Mouse (Mus musculus) midbrain, embryonic 12.5 days (tissue): ENCODE data around the gene Sgsm3. TPM values are rescaled to one million over a fixed set of nuclear protein-coding genes. Genes with fewer than 3 reads are reported as not detected.

Experiments
- ATAC-seq: fragments of 200-750 bp; cut with Nextera tagmentation; 2 replicates; pipeline ENCODE4 v1.8.0; 2017; ENCODE audit warnings: low read depth, moderate TSS enrichment, moderate library complexity; ENCODE audit not compliant: low FRiP score
- H3K27ac ChIP-seq: fragments of 300-500 bp; sonication (generic); replicated peaks from 2 replicates; pipeline ENCODE4 v1.5.1; 2016; ENCODE audit warnings: mild to moderate bottlenecking
- H3K27me3 ChIP-seq: fragments of 300-500 bp; sonication (generic); 2 replicates; pipeline ENCODE4 v1.6.1; 2016; ENCODE audit warnings: mild to moderate bottlenecking
- H3K36me3 ChIP-seq: fragments of 300-500 bp; sonication (generic); 2 replicates; pipeline ENCODE4 v1.6.1; 2016
- H3K4me1 ChIP-seq: fragments of 300-500 bp; sonication (generic); 2 replicates; pipeline ENCODE4 v1.6.1; 2016
- H3K4me2 ChIP-seq: fragments of 300-500 bp; sonication (generic); replicated peaks from 2 replicates; pipeline ENCODE4 v1.6.1; 2016; ENCODE audit warnings: mild to moderate bottlenecking, moderate library complexity
- H3K4me3 ChIP-seq: fragments of 300-500 bp; sonication (generic); 2 replicates; pipeline ENCODE4 v1.5.1; 2016; ENCODE audit warnings: mild to moderate bottlenecking
- H3K9ac ChIP-seq: fragments of 300-500 bp; sonication (generic); replicated peaks from 2 replicates; pipeline ENCODE4 v1.6.1; 2016; ENCODE audit warnings: mild to moderate bottlenecking, moderate library complexity
- H3K9me3 ChIP-seq: fragments of 300-500 bp; sonication (generic); 2 replicates; pipeline ENCODE4 v1.6.1; 2016; ENCODE audit warnings: mild to moderate bottlenecking
- WGBS: fragments of 180-500 bp; shearing (Covaris S2); methylation state at CpG from one replicate; pipeline ENCODE4 v1.1.7; 2016; 5-methylcytosine and 5-hydroxymethylcytosine counted together
- polyA plus RNA-seq: library from polyadenylated mRNA; unstranded; fragments of >200 nt; fragmentation: Nextera tagmentation; extraction: Ambion mirVana; gene quantifications from 2 replicates; pipeline ENCODE4 v1.2.1, GENCODE M21; 2016

Sgsm3 gene
- polyA plus RNA-seq, 1 experiment from 2014 or later = 32.0 TPM

- ATAC-seq = peak; percentile 95
- no peaks in the 10 kb centered on the region for H3K27me3 ChIP-seq
- H3K4me1 ChIP-seq = peaks cover 15% of the 10 kb centered on the region
- no peaks in the 10 kb centered on the region for H3K9me3 ChIP-seq
- peak within 1 kb of the TSS; percentile 63 for H3K27ac ChIP-seq
- under 1% methylated on average over 63 of the region's 63 CpGs for WGBS
- peak within 1 kb of the TSS; percentile 78 for H3K9ac ChIP-seq
- peak within 1 kb of the TSS; percentile 93 for H3K4me3 ChIP-seq
- peak within 1 kb of the TSS; percentile 79 for H3K4me2 ChIP-seq
- H3K36me3 ChIP-seq = peaks cover 16% of the 10 kb centered on the region
These were observed 29.1 kb upstream of the Sgsm3 start, which contains the start of gene Adsl for GRCm38 (mm10) chr15:80948145-80949135. Adsl (plus strand) TSS chr15:80948490.

GRCm38 (mm10) chr15:80949431-80949830 lies 28.1 kb upstream of the Sgsm3 start:
- peak overlapping the region; percentile 93 for H3K4me3 ChIP-seq
- H3K36me3 ChIP-seq = peaks cover 24% of the 10 kb centered on the region
- H3K4me2 ChIP-seq = peak overlapping the region; percentile 79
- H3K9me3 ChIP-seq = no peaks in the 10 kb centered on the region
- H3K27me3 ChIP-seq = no peaks in the 10 kb centered on the region
- H3K27ac ChIP-seq = no peak overlapping the region
- peaks cover 15% of the 10 kb centered on the region for H3K4me1 ChIP-seq
- H3K9ac ChIP-seq = peak overlapping the region; percentile 78
- 72% methylated on average over 4 of the region's 4 CpGs for WGBS
- no peak for ATAC-seq

GRCm38 (mm10) chr15:80950055-80950454 lies 27.5 kb upstream of the Sgsm3 start:
- H3K36me3 ChIP-seq = peaks cover 31% of the 10 kb centered on the region
- no peaks in the 10 kb centered on the region for H3K27me3 ChIP-seq
- no peak overlapping the region for H3K27ac ChIP-seq
- H3K9me3 ChIP-seq = no peaks in the 10 kb centered on the region
- 0 out of 2 replicates have a peak overlapping the region, but pooled peaks have one; percentile 17 for H3K4me3 ChIP-seq
- no peak for ATAC-seq
- peaks cover 15% of the 10 kb centered on the region for H3K4me1 ChIP-seq
- 0 out of 2 replicates have a peak overlapping the region, but pooled peaks have one; percentile 78 for H3K9ac ChIP-seq
- peak overlapping the region; percentile 79; the same call in 1 of the 2 replicates for H3K4me2 ChIP-seq
- 94% methylated on average over 7 of the region's 7 CpGs for WGBS

GRCm38 (mm10) chr15:80953971-80954370 lies 23.6 kb upstream of the Sgsm3 start:
- H3K4me3 ChIP-seq = no peak overlapping the region
- no peak for ATAC-seq
- H3K9ac ChIP-seq = no peak overlapping the region
- WGBS = 92% methylated on average over 9 of the region's 9 CpGs
- H3K4me1 ChIP-seq = peaks cover 12% of the 10 kb centered on the region
- H3K27me3 ChIP-seq = no peaks in the 10 kb centered on the region
- no peaks in the 10 kb centered on the region for H3K9me3 ChIP-seq
- H3K36me3 ChIP-seq = peaks cover 65% of the 10 kb centered on the region
- H3K27ac ChIP-seq = no peak overlapping the region
- H3K4me2 ChIP-seq = no peak overlapping the region

GRCm38 (mm10) chr15:80954861-80955260 lies 22.7 kb upstream of the Sgsm3 start:
- Histone ChIP-seq H3K36me3 (peaks cover 74% of the 10 kb centered on the region), H3K9ac (no peak overlapping the region), H3K9me3 (no peaks in the 10 kb centered on the region), H3K4me2 (no peak overlapping the region), H3K27me3 (no peaks in the 10 kb centered on the region), H3K4me1 (peaks cover 4% of the 10 kb centered on the region; the same call in 1 of the 2 replicates), H3K4me3 (no peak overlapping the region), H3K27ac (no peak overlapping the region)
- ATAC-seq = no peak
- 56% methylated on average over 3 of the region's 3 CpGs for WGBS

GRCm38 (mm10) chr15:80955836-80956438 lies 21.6 kb upstream of the Sgsm3 start:
- H3K4me1 ChIP-seq = no peaks in the 10 kb centered on the region; the same call in 1 of the 2 replicates
- no peaks in the 10 kb centered on the region for H3K27me3 ChIP-seq
- H3K36me3 ChIP-seq = peaks cover 85% of the 10 kb centered on the region
- no peak overlapping the region for H3K4me3 ChIP-seq
- WGBS = 97% methylated on average over 12 of the region's 12 CpGs
- no peak overlapping the region for H3K9ac ChIP-seq
- H3K9me3 ChIP-seq = no peaks in the 10 kb centered on the region
- H3K27ac ChIP-seq = no peak overlapping the region
- H3K4me2 ChIP-seq = no peak overlapping the region
- no peak for ATAC-seq

GRCm38 (mm10) chr15:80969371-80969770 lies 8.2 kb upstream of the Sgsm3 start:
- Histone ChIP-seq H3K9ac (no peak overlapping the region), H3K36me3 (peaks cover 55% of the 10 kb centered on the region), H3K27me3 (no peaks in the 10 kb centered on the region), H3K4me3 (no peak overlapping the region), H3K27ac (no peak overlapping the region), H3K9me3 (no peaks in the 10 kb centered on the region), H3K4me1 (no peaks in the 10 kb centered on the region), H3K4me2 (no peak overlapping the region)
- 87% methylated on average over 1 of the region's 1 CpGs for WGBS
- no peak for ATAC-seq

- Histone ChIP-seq H3K9me3 (no peaks in the 10 kb centered on the region), H3K36me3 (peaks cover 12% of the 10 kb centered on the region), H3K4me2 (no peak overlapping the region), H3K27ac (no peak overlapping the region), H3K27me3 (no peaks in the 10 kb centered on the region), H3K9ac (no peak overlapping the region), H3K4me3 (no peak overlapping the region), H3K4me1 (peaks cover 7% of the 10 kb centered on the region; the same call in 1 of the 2 replicates)
- WGBS = 64% methylated on average over 5 of the region's 5 CpGs
- no peak for ATAC-seq
These were observed 3.3 kb upstream of the Sgsm3 start for GRCm38 (mm10) chr15:80974311-80974710.

GRCm38 (mm10) chr15:80975666-80976065 lies 1.9 kb upstream of the Sgsm3 start:
- WGBS = 86% methylated on average over 3 of the region's 3 CpGs
- H3K4me1 ChIP-seq = peaks cover 7% of the 10 kb centered on the region; the same call in 1 of the 2 replicates

GRCm38 (mm10) chr15:80979611-80980010 lies 2.0 kb downstream of the Sgsm3 start:
- no peaks in the 10 kb centered on the region for H3K27me3 ChIP-seq
- no peak overlapping the region for H3K9ac ChIP-seq
- H3K36me3 ChIP-seq = no peaks in the 10 kb centered on the region
- no peak overlapping the region for H3K4me3 ChIP-seq
- no peak overlapping the region for H3K4me2 ChIP-seq
- H3K4me1 ChIP-seq = peaks cover 7% of the 10 kb centered on the region; the same call in 1 of the 2 replicates
- H3K9me3 ChIP-seq = no peaks in the 10 kb centered on the region
- H3K27ac ChIP-seq = no peak overlapping the region
- ATAC-seq = no peak
- 88% methylated on average over 4 of the region's 4 CpGs for WGBS

More at GRCm38 (mm10) chr15:80975666-80976065, 1.9 kb upstream of the Sgsm3 start:
- H3K9ac ChIP-seq = no peak overlapping the region
- no peak overlapping the region for H3K4me3 ChIP-seq
- H3K36me3 ChIP-seq = no peaks in the 10 kb centered on the region
- no peak overlapping the region for H3K27ac ChIP-seq
- ATAC-seq = no peak
- H3K27me3 ChIP-seq = no peaks in the 10 kb centered on the region
- no peaks in the 10 kb centered on the region for H3K9me3 ChIP-seq
- H3K4me2 ChIP-seq = no peak overlapping the region

GRCm38 (mm10) chr15:80981176-80981575 lies 3.6 kb downstream of the Sgsm3 start:
- ATAC-seq = no peak
- Histone ChIP-seq H3K27me3 (no peaks in the 10 kb centered on the region), H3K4me3 (no peak overlapping the region), H3K27ac (no peak overlapping the region), H3K4me2 (no peak overlapping the region), H3K4me1 (peaks cover 7% of the 10 kb centered on the region; the same call in 1 of the 2 replicates), H3K9ac (no peak overlapping the region), H3K36me3 (no peaks in the 10 kb centered on the region), H3K9me3 (no peaks in the 10 kb centered on the region)
- whole genome bisulfite sequencing = 94% methylated on average over 4 of the region's 4 CpGs

- no peak overlapping the region for H3K27ac ChIP-seq
- no peaks in the 10 kb centered on the region for H3K36me3 ChIP-seq
- H3K4me1 ChIP-seq = peaks cover 4% of the 10 kb centered on the region; the same call in 1 of the 2 replicates
- H3K9me3 ChIP-seq = no peaks in the 10 kb centered on the region
- WGBS = 82% methylated on average over 2 of the region's 2 CpGs
- no peak overlapping the region for H3K4me3 ChIP-seq
- no peak overlapping the region for H3K9ac ChIP-seq
- no peak overlapping the region for H3K4me2 ChIP-seq
- no peak for ATAC-seq
- H3K27me3 ChIP-seq = no peaks in the 10 kb centered on the region
These were observed 5.7 kb downstream of the Sgsm3 start for GRCm38 (mm10) chr15:80983264-80983663.
